In genomic region chr5:99478716-99479115, GRCm38 (mm10) we compare ENCODE assay signal across 9 mouse cellular contexts.
A peak's percentile ranks its signal among the peaks of the same experiment; 100 is the strongest.
DNase-seq lines count a peak whose midpoint lies in the region; ATAC-seq lines count a peak whose summit lies in the region.
"Had no signal": no experiment of that assay in that cellular context is flagged by ENCODE, and none has a peak within 500 bp of the region (broad histone marks: within the 10 kb centered on the region; RNA-seq: fewer than 3 reads in every experiment).

No protein-coding gene starts in this region.

- no peak for ATAC-seq in heart, embryonic 12.5 days (ENCODE audit: insufficient number of reproducible peaks, low FRiP score)
- ATAC-seq in erythroblast, adult 5-6 weeks (replicated peaks; ENCODE audit: low FRiP score, poor library complexity, severe bottlenecking), result 0 out of 2 replicates have a peak, but pooled peaks have one; percentile 45
- ATAC-seq in hindbrain, embryonic 14.5 days (ENCODE audit: low FRiP score), result no peak
- ATAC-seq in midbrain, embryonic 15.5 days (replicated peaks), result no peak
- ATAC-seq in CD4-positive, CD25-positive, alpha-beta regulatory T cell, adult 4 months, result no peak

- no peaks in the 10 kb centered on the region for H3K9me3 ChIP-seq in heart, embryonic 12.5 days (replicated peaks)
- no peaks in the 10 kb centered on the region for H3K9me3 ChIP-seq in hindbrain, embryonic 14.5 days (ENCODE audit: control insufficient read depth, low read length)
- H3K9me3 ChIP-seq in midbrain, embryonic 15.5 days, result no peaks in the 10 kb centered on the region

- no peak overlapping the region for H3K9ac ChIP-seq in heart, embryonic 12.5 days
- H3K9ac ChIP-seq in hindbrain, embryonic 14.5 days, result no peak overlapping the region
- no peak overlapping the region for H3K9ac ChIP-seq in midbrain, embryonic 15.5 days

- no peak overlapping the region for H3K4me3 ChIP-seq in heart, embryonic 12.5 days
- H3K4me3 ChIP-seq in hindbrain, embryonic 14.5 days (replicated peaks; ENCODE audit: low read length), result no peak overlapping the region
- no peak overlapping the region for H3K4me3 ChIP-seq in midbrain, embryonic 15.5 days

- H3K4me2 ChIP-seq in heart, embryonic 12.5 days, result no peak overlapping the region; the same call in 1 of the 2 replicates
- H3K4me2 ChIP-seq in hindbrain, embryonic 14.5 days (replicated peaks), result no peak overlapping the region
- no peak overlapping the region for H3K4me2 ChIP-seq in midbrain, embryonic 15.5 days

- peaks cover 47% of the 10 kb centered on the region for H3K4me1 ChIP-seq in heart, embryonic 12.5 days (replicated peaks)
- H3K4me1 ChIP-seq in hindbrain, embryonic 14.5 days (replicated peaks; ENCODE audit: control insufficient read depth, insufficient read depth, low read length), result peaks cover 29% of the 10 kb centered on the region
- H3K4me1 ChIP-seq in midbrain, embryonic 15.5 days, result peaks cover 25% of the 10 kb centered on the region

- H3K27me3 ChIP-seq in heart, embryonic 12.5 days (replicated peaks), result no peaks in the 10 kb centered on the region
- no peaks in the 10 kb centered on the region for H3K27me3 ChIP-seq in hindbrain, embryonic 14.5 days (ENCODE audit: control insufficient read depth, insufficient read depth, low read length)
- H3K27me3 ChIP-seq in midbrain, embryonic 15.5 days (replicated peaks), result no peaks in the 10 kb centered on the region

- WGBS in heart, embryonic 12.5 days, result 12% methylated on average over 4 of the region's 4 CpGs
- WGBS in hindbrain, embryonic 14.5 days, result 26% methylated on average over 4 of the region's 4 CpGs
- 17% methylated on average over 4 of the region's 4 CpGs for WGBS in midbrain, embryonic 15.5 days

- intact Hi-C loops in heart, postnatal 14 days (cut with DNase I), result no loop called here

- no peaks in the 10 kb centered on the region for H3K36me3 ChIP-seq in heart, embryonic 12.5 days
- H3K36me3 ChIP-seq in hindbrain, embryonic 14.5 days (replicated peaks; ENCODE audit: control insufficient read depth, insufficient read depth), result no peaks in the 10 kb centered on the region
- H3K36me3 ChIP-seq in midbrain, embryonic 15.5 days (replicated peaks), result no peaks in the 10 kb centered on the region

- DNase-seq in heart, postnatal 14 days, result no peak
- DNase-seq in hindbrain, embryonic 14.5 days (ENCODE audit: low spot score), result no peak
- DNase-seq in ovary, postnatal 10 days (ENCODE audit: low spot score), result no peak
- no peak for DNase-seq in layer of hippocampus, postnatal 25 days (ENCODE audit: extremely low spot score in 1 of 2, low spot score in 1 of 2)
- DNase-seq: thymus, postnatal 14 days had no signal

- H3K27ac ChIP-seq in heart, embryonic 12.5 days (ENCODE audit: poor library complexity, severe bottlenecking), result peak overlapping the region; percentile 78
- H3K27ac ChIP-seq in hindbrain, embryonic 14.5 days, result peak overlapping the region; percentile 63
- H3K27ac ChIP-seq in midbrain, embryonic 15.5 days, result peak overlapping the region; percentile 78
